Mouse (Mus musculus): Measurements from ENCODE around the gene Stam. TPM values are rescaled to one million over a fixed set of nuclear protein-coding genes. Genes with fewer than 3 reads are reported as not detected.
"Not testable (repeated sequence)": the region's sequence is repeated elsewhere in the genome, so short reads cannot be mapped to it uniquely, and the experiment has no call there.

The Stam gene
- polyA plus RNA-seq, 1 experiment from 2014 or later: 72.4 TPM

DNA sequence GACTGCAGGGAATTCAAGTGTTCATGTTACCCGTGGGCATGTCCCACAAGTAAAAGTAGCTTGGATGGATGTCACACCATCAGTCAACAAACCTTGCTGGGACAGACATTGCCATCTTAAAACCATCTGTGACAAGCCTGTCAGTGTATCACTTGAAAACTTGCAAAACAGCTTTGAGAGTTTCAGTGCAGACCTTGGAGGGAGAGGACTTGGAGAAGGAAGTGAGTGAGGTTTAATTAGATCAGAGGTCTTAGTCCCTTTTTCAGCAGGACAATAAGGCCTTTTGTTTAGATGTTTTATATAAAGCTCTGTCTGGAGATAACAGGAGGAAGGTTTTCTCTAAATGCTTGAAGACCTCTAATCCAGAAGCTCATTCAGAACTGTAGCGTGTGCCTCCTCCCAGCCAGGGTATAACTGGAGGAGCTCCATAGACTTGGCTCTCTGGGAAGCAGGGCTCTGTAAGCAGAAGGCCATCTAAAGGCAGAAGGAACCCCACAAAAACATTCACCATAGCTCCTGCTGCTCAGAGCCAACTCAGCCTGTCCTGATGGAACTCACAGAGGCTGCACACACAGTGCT, 124.5 kb downstream of the Stam start:
- H3K4me2 ChIP-seq; H3K27ac ChIP-seq; ATAC-seq (ENCODE audit: insufficient number of reproducible peaks, insufficient read depth, low FRiP score, low TSS enrichment, low read depth); H3K9me3 ChIP-seq; H3K4me3 ChIP-seq (replicated peaks); H3K36me3 ChIP-seq; H3K4me1 ChIP-seq (replicated peaks); H3K27me3 ChIP-seq; H3K9ac ChIP-seq (replicated peaks): not testable (repeated sequence)
- WGBS: 100% methylated on average over 1 of the region's 2 CpGs

Other genes starting within 250 kb of the Stam start
- gene Hacd1, start 18.0 kb upstream of the Stam start, polyA plus RNA-seq (2016; fragmentation: Nextera tagmentation; extraction: Ambion mirVana): 44.3 and 44.9 TPM in 2 replicates
- gene Tmem236, start 100.4 kb downstream of the Stam start, polyA plus RNA-seq (2016; fragmentation: Nextera tagmentation; extraction: Ambion mirVana): 0.05 TPM in 1 of 2 replicates, not detected in the other
- gene Mrc1, start 155.3 kb downstream of the Stam start, polyA plus RNA-seq (2016; fragmentation: Nextera tagmentation; extraction: Ambion mirVana): 2.5 and 3.4 TPM in 2 replicates